Mouse (Mus musculus) megakaryocyte, embryonic 14.5 days (primary cell): Measurements from ENCODE around the gene Mtrf1.

Source experiments
- FLI1 ChIP-seq: IDR thresholded peaks from 2 replicates; pipeline ENCODE4 v1.6.1; 2012; ENCODE audit warnings: low read length, inconsistent platforms, mixed read lengths
- GATA1 ChIP-seq: IDR thresholded peaks from 3 replicates; pipeline ENCODE4 v1.6.1; 2012; ENCODE audit warnings: mixed read lengths, low read length, inconsistent platforms, borderline replicate concordance

- no peak for TF ChIP-seq GATA1
- TF ChIP-seq FLI1, result no peak
Observed at GRCm38 (mm10) chr14:79434068-79434467, 36.5 kb downstream of the Mtrf1 start.
